Mouse (Mus musculus): ENCODE results near the gene Tmem236.

DNA sequence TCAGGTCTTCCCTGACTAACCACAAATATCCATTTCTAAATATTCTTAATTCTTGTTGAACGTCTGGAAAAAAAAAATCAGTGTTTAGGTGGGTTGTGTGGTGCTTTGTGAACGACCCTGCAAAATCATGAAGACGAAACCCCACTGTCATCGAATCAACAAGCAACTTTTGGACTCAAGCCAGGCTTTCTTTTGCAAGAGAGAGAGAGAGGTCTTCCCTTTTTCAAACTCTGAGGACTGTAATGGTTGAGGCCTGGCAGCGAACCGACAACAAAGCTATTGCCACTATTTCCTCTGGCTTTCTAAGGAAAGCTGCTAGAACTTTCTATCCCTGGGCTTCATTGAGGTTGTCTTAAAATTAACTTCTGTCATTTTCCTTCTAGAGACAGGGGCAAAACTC is 54.2 kb downstream of the Tmem236 start:
- no peak for TF ChIP-seq CTCF (IDR thresholded peaks at IDR 0.05; ENCODE audit: extremely low read depth, insufficient read depth, low read length)
- TF ChIP-seq POLR2A (IDR thresholded peaks at IDR 0.05; ENCODE audit: extremely low read depth, insufficient read depth, low read length) = no peak
